Mouse (Mus musculus): ENCODE results near the gene Dcaf1. TPM values are rescaled to one million over a fixed set of nuclear protein-coding genes. Genes with fewer than 3 reads are reported as not detected.

The Dcaf1 gene
- polyA plus RNA-seq, 1 experiment, result 7.5 TPM

- DNase-seq (ENCODE audit: low read depth in 1 of 2, low spot score in 2 of 2), result no peak
- 7% methylated on average over 23 of the region's 23 CpGs for WGBS
These were observed 33.5 kb upstream of the Dcaf1 start for GRCm38 (mm10) chr9:106787979-106788811.

DNA sequence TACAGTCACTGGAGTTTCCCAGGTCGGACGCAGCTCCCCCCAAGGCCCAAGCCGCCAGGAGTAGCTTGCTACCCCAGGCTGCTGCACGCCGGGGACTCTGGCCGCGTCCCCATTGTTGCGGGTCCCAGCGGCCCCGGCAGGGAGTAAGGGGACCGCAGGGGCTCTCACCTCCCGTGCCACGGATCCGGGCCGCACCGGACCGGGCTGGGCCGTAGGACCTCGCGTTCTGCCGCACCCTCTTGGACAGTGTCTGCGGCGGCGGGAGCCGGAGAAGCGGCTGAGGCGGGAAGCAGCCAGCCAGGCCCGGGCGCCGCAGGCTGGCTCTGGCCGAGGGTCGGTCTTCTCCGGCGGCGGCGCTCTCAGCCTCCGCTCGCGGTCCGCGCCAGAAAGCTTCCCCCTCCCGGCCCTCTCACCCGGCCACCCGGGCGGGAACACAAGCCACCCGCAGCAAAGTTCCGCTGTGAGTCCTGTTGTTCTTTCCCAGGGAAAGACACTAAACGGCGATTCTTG, 32.8 kb upstream of the Dcaf1 start, which contains the start of gene Rad54l2:
Gene Rad54l2, minus strand, starts transcription at position 383 of the 510 bp plus-strand sequence.
- no peaks in the 10 kb centered on the region for H3K27me3 ChIP-seq (ENCODE audit: control insufficient read depth, insufficient read depth, low read length)
- peaks cover 4% of the 10 kb centered on the region for H3K4me1 ChIP-seq (ENCODE audit: control insufficient read depth, insufficient read depth, insufficient read length)
- peak; percentile 52 to 70 for DNase-seq (ENCODE audit: low read depth in 1 of 2, low spot score in 2 of 2)
- H3K4me3 ChIP-seq (ENCODE audit: extremely low read depth, insufficient read depth, insufficient read length), result peak within 1 kb of the TSS; percentile 97
- peak within 1 kb of the TSS; percentile 62; the same call in 1 of the 2 replicates for H3K27ac ChIP-seq (ENCODE audit: insufficient read depth, low read length)
- TF ChIP-seq POLR2A (IDR thresholded peaks at IDR 0.05; ENCODE audit: low read depth, low read length), result 0 out of 2 replicates have a peak, but pooled peaks have one; percentile 27
- TF ChIP-seq CTCF (IDR thresholded peaks at IDR 0.05; ENCODE audit: extremely low read depth, insufficient read depth, insufficient read length, insufficient replicate concordance), result no peak
- no peaks in the 10 kb centered on the region for H3K36me3 ChIP-seq (ENCODE audit: control insufficient read depth, insufficient read depth, low read length)
- under 1% methylated on average over 49 of the region's 49 CpGs for WGBS

More at GRCm38 (mm10) chr9:106787979-106788811, 33.5 kb upstream of the Dcaf1 start:
- Histone ChIP-seq H3K27ac (ENCODE audit: insufficient read depth, low read length) (peak overlapping the region; percentile 62; the same call in 1 of the 2 replicates), H3K27me3 (ENCODE audit: control insufficient read depth, insufficient read depth, low read length) (no peaks in the 10 kb centered on the region), H3K4me1 (ENCODE audit: control insufficient read depth, insufficient read depth, insufficient read length) (peaks cover 4% of the 10 kb centered on the region), H3K36me3 (ENCODE audit: control insufficient read depth, insufficient read depth, low read length) (no peaks in the 10 kb centered on the region), H3K4me3 (ENCODE audit: extremely low read depth, insufficient read depth, insufficient read length) (peak overlapping the region; percentile 97)
- TF ChIP-seq CTCF (IDR thresholded peaks at IDR 0.05; ENCODE audit: extremely low read depth, insufficient read depth, insufficient read length, insufficient replicate concordance) (no peak), POLR2A (IDR thresholded peaks at IDR 0.05; ENCODE audit: low read depth, low read length) (no peak)

GRCm38 (mm10) chr9:106789363-106789762, 32.3 kb upstream of the Dcaf1 start:
- peak overlapping the region; percentile 97 for H3K4me3 ChIP-seq (ENCODE audit: extremely low read depth, insufficient read depth, insufficient read length)
- WGBS, result 6% methylated on average over 10 of the region's 10 CpGs
- no peaks in the 10 kb centered on the region for H3K36me3 ChIP-seq (ENCODE audit: control insufficient read depth, insufficient read depth, low read length)
- no peak for TF ChIP-seq CTCF (IDR thresholded peaks at IDR 0.05; ENCODE audit: extremely low read depth, insufficient read depth, insufficient read length, insufficient replicate concordance)
- no peak for TF ChIP-seq POLR2A (IDR thresholded peaks at IDR 0.05; ENCODE audit: low read depth, low read length)
- H3K4me1 ChIP-seq (ENCODE audit: control insufficient read depth, insufficient read depth, insufficient read length), result peaks cover 4% of the 10 kb centered on the region
- DNase-seq (ENCODE audit: low read depth in 1 of 2, low spot score in 2 of 2), result no peak
- H3K27me3 ChIP-seq (ENCODE audit: control insufficient read depth, insufficient read depth, low read length), result no peaks in the 10 kb centered on the region
- no peak overlapping the region for H3K27ac ChIP-seq (ENCODE audit: insufficient read depth, low read length)

- no peak for DNase-seq (ENCODE audit: low read depth in 1 of 2, low spot score in 2 of 2)
- no peak overlapping the region for H3K27ac ChIP-seq (ENCODE audit: insufficient read depth, low read length)
- H3K36me3 ChIP-seq (ENCODE audit: control insufficient read depth, insufficient read depth, low read length), result no peaks in the 10 kb centered on the region
- H3K27me3 ChIP-seq (ENCODE audit: control insufficient read depth, insufficient read depth, low read length), result no peaks in the 10 kb centered on the region
- no peak for TF ChIP-seq CTCF (IDR thresholded peaks at IDR 0.05; ENCODE audit: extremely low read depth, insufficient read depth, insufficient read length, insufficient replicate concordance)
- TF ChIP-seq POLR2A (IDR thresholded peaks at IDR 0.05; ENCODE audit: low read depth, low read length), result no peak
- WGBS, result 65% methylated on average over 6 of the region's 6 CpGs
- H3K4me1 ChIP-seq (ENCODE audit: control insufficient read depth, insufficient read depth, insufficient read length), result peaks cover 4% of the 10 kb centered on the region
- no peak overlapping the region for H3K4me3 ChIP-seq (ENCODE audit: extremely low read depth, insufficient read depth, insufficient read length)
These were observed 30.8 kb upstream of the Dcaf1 start for GRCm38 (mm10) chr9:106790831-106791230.

DNA sequence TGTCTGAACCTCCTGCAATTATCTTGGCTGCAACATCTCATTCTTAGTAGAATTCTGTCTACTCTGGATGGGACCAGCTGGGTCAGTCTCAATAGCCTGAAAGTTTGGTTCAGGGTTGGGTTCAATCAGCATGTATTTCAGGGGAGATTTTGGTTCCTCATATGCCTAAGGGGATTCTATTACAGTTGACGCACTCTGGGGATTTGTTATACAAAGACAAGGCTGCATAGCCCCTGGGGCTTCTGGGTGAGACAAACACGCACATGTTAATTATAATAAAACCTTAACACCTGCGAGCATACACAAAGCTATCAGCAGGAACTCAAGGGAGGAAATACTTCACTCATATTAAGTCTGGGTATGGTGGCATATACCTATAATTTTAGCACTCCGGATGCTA, 15.2 kb upstream of the Dcaf1 start:
- no peak overlapping the region for H3K27ac ChIP-seq (ENCODE audit: insufficient read depth, low read length)
- TF ChIP-seq POLR2A (IDR thresholded peaks at IDR 0.05; ENCODE audit: low read depth, low read length), result no peak
- TF ChIP-seq CTCF (IDR thresholded peaks at IDR 0.05; ENCODE audit: extremely low read depth, insufficient read depth, insufficient read length, insufficient replicate concordance), result no peak
- H3K4me1 ChIP-seq (ENCODE audit: control insufficient read depth, insufficient read depth, insufficient read length), result no peaks in the 10 kb centered on the region
- no peaks in the 10 kb centered on the region for H3K27me3 ChIP-seq (ENCODE audit: control insufficient read depth, insufficient read depth, low read length)
- 73% methylated on average over 4 of the region's 4 CpGs for WGBS
- DNase-seq (ENCODE audit: low read depth in 1 of 2, low spot score in 2 of 2), result no peak
- H3K36me3 ChIP-seq (ENCODE audit: control insufficient read depth, insufficient read depth, low read length), result no peaks in the 10 kb centered on the region
- no peak overlapping the region for H3K4me3 ChIP-seq (ENCODE audit: extremely low read depth, insufficient read depth, insufficient read length)

DNA sequence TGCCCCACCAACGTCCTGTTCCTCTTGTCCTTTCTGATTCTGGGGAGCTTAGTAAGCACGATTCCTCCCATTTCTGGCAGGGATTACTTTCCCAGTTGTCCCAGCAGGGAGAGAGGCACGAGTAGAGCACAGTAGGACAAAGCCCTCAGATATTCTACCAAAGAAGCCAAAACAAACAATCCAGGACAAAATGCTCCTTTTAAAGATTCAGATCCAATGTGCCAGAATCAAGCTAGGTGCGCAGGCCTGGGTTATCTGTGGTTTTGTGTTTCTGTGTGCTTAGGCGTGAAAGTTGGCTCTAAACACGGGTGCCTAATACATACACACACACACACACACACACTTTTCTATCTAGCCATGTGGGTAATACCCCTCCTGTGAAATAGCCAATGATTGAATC, 3.5 kb upstream of the Dcaf1 start:
- 78% methylated on average over 6 of the region's 6 CpGs for WGBS
- Histone ChIP-seq H3K4me1 (ENCODE audit: control insufficient read depth, insufficient read depth, insufficient read length) (peaks cover 2% of the 10 kb centered on the region; the same call in 1 of the 2 replicates), H3K27ac (ENCODE audit: insufficient read depth, low read length) (no peak overlapping the region), H3K27me3 (ENCODE audit: control insufficient read depth, insufficient read depth, low read length) (no peaks in the 10 kb centered on the region), H3K4me3 (ENCODE audit: extremely low read depth, insufficient read depth, insufficient read length) (no peak overlapping the region), H3K36me3 (ENCODE audit: control insufficient read depth, insufficient read depth, low read length) (no peaks in the 10 kb centered on the region)
- TF ChIP-seq POLR2A (IDR thresholded peaks at IDR 0.05; ENCODE audit: low read depth, low read length) (no peak), CTCF (IDR thresholded peaks at IDR 0.05; ENCODE audit: extremely low read depth, insufficient read depth, insufficient read length, insufficient replicate concordance) (no peak)
- no peak for DNase-seq (ENCODE audit: low read depth in 1 of 2, low spot score in 2 of 2)
